Mouse (Mus musculus) kidney, adult 2 months (tissue): ENCODE data around the gene Jazf1. TPM values are rescaled to one million over a fixed set of nuclear protein-coding genes. Genes with fewer than 3 reads are reported as not detected.
A peak's percentile ranks its signal among the peaks of the same experiment; 100 is the strongest.

Experiments
- DNase-seq: peaks from one replicate; pipeline ENCODE4 v3.0.0; 2021
- H3K27ac ChIP-seq: fragments of 200-500 bp; 2 replicates; pipeline ENCODE4 v1.5.1; 2012; ENCODE audit warnings: low read depth, low read length, control low read depth, inconsistent platforms; ENCODE audit not compliant: insufficient read depth
- H3K27me3 ChIP-seq: fragments of 200-500 bp; replicated peaks from 2 replicates; pipeline ENCODE4 v1.6.1; 2012; ENCODE audit warnings: mild to moderate bottlenecking, moderate library complexity, low read length, inconsistent platforms; ENCODE audit not compliant: control insufficient read depth, insufficient read depth
- H3K36me3 ChIP-seq: fragments of 200-500 bp; 2 replicates; pipeline ENCODE4 v1.6.1; 2012; ENCODE audit warnings: mild to moderate bottlenecking, moderate library complexity, low read length, inconsistent platforms; ENCODE audit not compliant: control insufficient read depth, insufficient read depth
- H3K4me1 ChIP-seq: fragments of 200-500 bp; 2 replicates; pipeline ENCODE4 v1.6.1; 2011; ENCODE audit warnings: low read length; ENCODE audit not compliant: control insufficient read depth, insufficient read depth
- H3K4me3 ChIP-seq: fragments of 200-500 bp; 2 replicates; pipeline ENCODE4 v1.5.1; 2011; ENCODE audit warnings: mild to moderate bottlenecking, low read depth, low read length, control low read depth; ENCODE audit not compliant: insufficient read depth
- CTCF ChIP-seq: fragments of 200-500 bp; conservative IDR thresholded peaks from 2 replicates; pipeline ENCODE4 v1.5.1; 2011; ENCODE audit warnings: low read depth, mild to moderate bottlenecking, control low read depth, low read length, moderate library complexity, mixed read lengths; ENCODE audit not compliant: insufficient read depth, insufficient read length
- POLR2A ChIP-seq: fragments of 200-500 bp; IDR thresholded peaks from one replicate; pipeline ENCODE4 v1.6.1; 2011; ENCODE audit warnings: low read depth, low read length, control low read depth
- WGBS: fragments of 180-500 bp; shearing (Covaris S2); methylation state at CpG from one replicate; pipeline ENCODE4 v1.1.7; 2018; 5-methylcytosine and 5-hydroxymethylcytosine counted together
- polyA plus RNA-seq: library from polyadenylated mRNA; depleted of rRNA; stranded (reverse); fragments of >200 nt; gene quantifications from 2 replicates; pipeline ENCODE4 v1.2.3, GENCODE M21; 2012

The Jazf1 gene
- polyA plus RNA-seq, 1 experiment, result 0.84 TPM

DNA sequence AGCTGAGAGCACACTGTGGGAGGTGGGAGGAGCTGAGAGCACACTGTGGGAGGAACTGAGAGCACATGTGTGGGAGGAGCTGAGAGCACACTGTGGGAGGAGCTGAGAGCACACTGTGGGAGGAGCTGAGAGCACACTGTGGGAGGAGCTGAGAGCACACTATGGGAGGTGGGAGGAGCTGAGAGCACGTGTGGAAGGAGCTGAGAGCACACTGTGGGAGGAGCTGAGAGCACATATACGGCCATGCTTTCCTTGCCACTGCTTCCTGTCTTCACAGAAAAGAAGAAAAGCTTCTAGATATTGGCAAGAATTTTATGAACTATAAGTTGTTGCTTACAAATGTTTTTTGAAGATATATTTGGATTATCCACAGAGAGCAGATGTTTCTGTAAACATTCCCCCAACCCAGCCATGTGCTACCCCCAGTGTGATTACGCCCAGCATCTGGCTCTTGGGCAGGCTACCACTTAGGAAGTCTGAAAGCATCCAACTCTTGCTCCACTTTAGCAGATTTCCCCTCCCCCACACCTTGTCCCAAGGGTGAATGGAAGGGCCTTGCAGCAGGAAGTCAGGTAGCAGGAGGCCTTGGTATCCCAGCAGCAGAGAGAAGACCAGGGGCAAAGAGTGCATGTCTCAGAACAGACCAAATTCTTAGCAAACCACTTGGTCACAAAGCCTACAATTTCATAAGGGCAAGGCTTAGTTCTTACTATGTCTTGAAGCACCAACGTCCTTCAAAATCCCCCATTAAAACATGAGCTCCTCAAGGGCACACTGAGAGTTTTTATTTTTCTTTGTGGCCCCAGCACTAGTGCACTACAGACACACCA is 105.6 kb downstream of the Jazf1 start:
- 63% methylated on average over 4 of the region's 4 CpGs for WGBS
- Histone ChIP-seq H3K27ac (no peak overlapping the region), H3K4me3 (no peak overlapping the region), H3K27me3 (no peaks in the 10 kb centered on the region), H3K4me1 (0 out of 2 replicates have a peak, but pooled peaks cover 3% of the 10 kb centered on the region), H3K36me3 (no peaks in the 10 kb centered on the region)
- no peak for DNase-seq
- TF ChIP-seq CTCF (no peak), POLR2A (no peak)

DNA sequence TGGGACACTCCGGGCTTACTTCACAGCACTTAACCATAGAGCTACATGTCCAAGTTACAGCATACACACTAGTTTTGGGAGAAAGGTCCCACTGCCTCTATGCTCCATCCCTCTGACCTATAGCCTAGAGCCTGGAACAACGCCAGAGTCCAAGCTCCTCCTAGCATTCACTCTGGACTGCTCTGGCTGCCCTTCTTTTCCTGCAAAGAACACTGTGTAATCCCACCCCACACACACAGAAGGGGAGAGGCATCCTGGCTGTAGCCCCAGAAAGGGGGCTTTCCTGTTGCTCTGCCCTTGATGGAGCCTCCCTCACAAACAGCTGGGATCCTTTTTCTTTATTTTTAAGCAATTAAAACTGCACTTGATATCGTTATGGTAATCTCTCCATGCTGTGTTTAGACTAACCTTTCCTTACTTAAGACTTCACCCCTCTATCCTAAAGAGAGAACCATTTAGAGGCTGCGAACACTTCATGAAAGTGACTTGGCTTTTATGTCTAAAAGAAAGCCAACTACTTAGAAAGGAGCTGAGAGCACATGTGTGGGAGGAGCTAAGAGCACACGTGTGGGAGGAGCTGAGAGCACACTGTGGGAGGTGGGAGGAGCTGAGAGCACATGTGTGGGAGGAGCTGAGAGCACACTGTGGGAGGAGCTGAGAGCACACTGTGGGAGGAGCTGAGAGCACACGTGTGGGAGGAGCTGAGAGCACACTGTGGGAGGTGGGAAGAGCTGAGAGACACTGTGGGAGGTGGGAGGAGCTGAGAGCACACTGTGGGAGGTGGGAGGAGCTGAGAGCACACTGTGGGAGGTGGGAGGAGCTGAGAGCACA is 106.6 kb downstream of the Jazf1 start:
- Histone ChIP-seq H3K4me1 (0 out of 2 replicates have a peak, but pooled peaks cover 3% of the 10 kb centered on the region), H3K27me3 (no peaks in the 10 kb centered on the region), H3K36me3 (no peaks in the 10 kb centered on the region), H3K27ac (no peak overlapping the region), H3K4me3 (no peak overlapping the region)
- 56% methylated on average over 6 of the region's 6 CpGs for WGBS
- no peak for TF ChIP-seq POLR2A
- TF ChIP-seq CTCF, result no peak
- DNase-seq, result peak; percentile 18

DNA sequence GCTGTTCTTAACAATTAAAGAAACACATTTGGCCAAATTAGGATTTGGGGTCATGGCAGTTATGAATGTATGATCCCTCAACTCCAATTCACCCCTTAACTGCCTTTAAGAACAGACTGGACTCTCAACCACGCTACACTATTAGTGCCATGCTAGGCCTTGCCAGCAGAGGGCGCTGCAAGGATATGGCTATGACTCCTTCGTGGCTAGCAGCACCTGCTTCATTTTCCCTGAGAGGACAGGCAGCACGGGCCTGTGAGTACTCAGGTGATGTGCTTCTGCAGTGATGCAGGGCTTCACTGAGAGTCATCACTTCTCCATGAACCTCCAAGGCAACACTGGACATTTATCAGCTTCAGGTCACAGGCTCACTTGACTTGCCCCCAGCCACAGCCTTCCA is 110.7 kb downstream of the Jazf1 start:
- H3K27me3 ChIP-seq, result no peaks in the 10 kb centered on the region
- 17% methylated on average over 4 of the region's 4 CpGs for WGBS
- peak; percentile 70 for DNase-seq

DNA sequence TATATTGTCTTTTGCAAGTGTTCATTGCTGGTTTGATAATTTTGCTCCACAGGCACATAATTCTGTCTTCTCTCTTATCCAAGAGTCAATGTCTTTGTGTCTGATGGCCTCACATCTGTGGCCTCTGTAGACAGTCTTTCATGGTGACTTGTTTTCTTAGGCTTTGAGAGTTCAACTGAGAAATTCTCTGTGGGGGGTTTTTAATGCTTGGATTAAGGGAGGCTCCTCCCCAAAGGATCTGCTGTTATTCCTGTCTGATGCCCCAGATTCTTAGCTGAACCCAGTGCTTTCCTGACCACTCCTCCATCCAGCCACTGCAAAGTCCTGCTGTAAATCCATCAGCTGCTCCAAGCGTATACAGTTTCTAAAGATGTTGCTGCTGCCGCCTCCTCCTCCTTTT is 112.3 kb downstream of the Jazf1 start:
- H3K4me1 ChIP-seq, result no peaks in the 10 kb centered on the region
- no peak for DNase-seq
- no peaks in the 10 kb centered on the region for H3K36me3 ChIP-seq
- H3K27ac ChIP-seq, result no peak overlapping the region
- WGBS, result 87% methylated on average over 2 of the region's 2 CpGs
- H3K27me3 ChIP-seq, result no peaks in the 10 kb centered on the region
- TF ChIP-seq POLR2A, result no peak
- no peak for TF ChIP-seq CTCF
- H3K4me3 ChIP-seq, result no peak overlapping the region

More for the DNA sequence above, 110.7 kb downstream of the Jazf1 start:
- no peak overlapping the region for H3K27ac ChIP-seq
- H3K4me3 ChIP-seq, result no peak overlapping the region
- TF ChIP-seq POLR2A (no peak), CTCF (peak; percentile 94)
- no peaks in the 10 kb centered on the region for H3K36me3 ChIP-seq
- no peaks in the 10 kb centered on the region for H3K4me1 ChIP-seq

DNA sequence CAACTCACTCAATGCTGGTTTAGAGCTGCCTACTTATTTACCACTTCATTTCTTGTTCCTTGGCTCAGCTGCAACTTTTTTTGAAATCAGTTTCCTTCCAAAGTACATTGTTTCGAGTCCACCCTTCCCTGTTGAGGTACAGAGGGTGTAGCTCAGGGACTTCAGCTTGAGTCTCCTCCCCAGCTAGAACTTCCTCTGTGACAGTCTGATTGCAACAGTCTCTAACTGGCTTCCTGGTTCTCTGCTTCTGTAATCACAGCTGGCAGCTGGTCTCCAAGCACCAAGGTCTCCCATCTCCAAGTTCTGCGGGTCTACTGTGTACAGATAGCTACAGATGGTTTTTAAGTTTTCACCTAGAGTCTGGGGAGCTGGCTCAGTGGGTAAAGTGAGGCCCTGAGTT is 113.1 kb downstream of the Jazf1 start:
- Histone ChIP-seq H3K36me3 (no peaks in the 10 kb centered on the region), H3K4me1 (no peaks in the 10 kb centered on the region), H3K4me3 (no peak overlapping the region), H3K27me3 (no peaks in the 10 kb centered on the region), H3K27ac (no peak overlapping the region)
- DNase-seq, result no peak
- TF ChIP-seq POLR2A, result no peak
- no peak for TF ChIP-seq CTCF
- 73% methylated on average over 2 of the region's 2 CpGs for WGBS

DNA sequence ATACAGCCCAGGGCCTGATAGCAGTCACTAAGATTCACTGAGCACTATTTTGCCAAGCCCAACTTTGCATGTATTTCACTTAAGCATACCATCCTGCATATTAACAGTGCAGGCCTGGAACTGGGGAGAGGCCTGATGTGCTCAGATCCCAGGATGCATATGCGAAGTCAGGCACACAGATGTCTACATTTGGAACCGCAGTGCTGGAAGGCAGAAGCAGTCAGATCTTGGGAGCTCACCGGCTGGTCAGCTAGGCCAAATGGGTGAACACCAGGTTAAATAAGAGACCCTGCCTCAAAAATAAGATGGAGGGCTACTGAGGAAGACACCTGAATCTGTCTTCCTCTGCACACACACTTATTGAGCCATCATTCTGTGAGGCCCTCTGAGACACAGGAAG is 113.6 kb downstream of the Jazf1 start:
- 97% methylated on average over 3 of the region's 3 CpGs for WGBS
- Histone ChIP-seq H3K36me3 (no peaks in the 10 kb centered on the region), H3K4me1 (no peaks in the 10 kb centered on the region), H3K27me3 (no peaks in the 10 kb centered on the region), H3K27ac (no peak overlapping the region), H3K4me3 (no peak overlapping the region)
- TF ChIP-seq POLR2A, result no peak
- TF ChIP-seq CTCF, result no peak
- DNase-seq, result no peak

DNA sequence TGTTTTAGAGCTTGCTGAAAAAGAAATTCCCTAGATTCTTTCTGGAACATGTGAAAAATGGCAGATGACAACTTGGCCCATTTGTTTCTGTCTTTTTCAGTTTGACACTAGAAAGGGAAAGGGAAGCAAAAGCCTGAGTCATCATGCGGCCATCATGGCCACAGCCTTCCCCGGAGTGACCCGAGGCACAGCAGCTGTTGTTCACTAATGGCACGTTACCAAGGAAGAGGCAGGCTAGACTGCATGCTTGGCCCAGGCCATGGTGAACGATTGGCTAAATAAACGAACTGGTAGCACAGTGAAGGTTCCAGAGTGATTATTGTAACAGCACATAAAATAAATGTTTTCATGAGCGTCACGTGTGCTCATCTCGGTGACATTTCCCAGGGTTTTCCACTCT is 114.0 kb downstream of the Jazf1 start:
- no peaks in the 10 kb centered on the region for H3K36me3 ChIP-seq
- TF ChIP-seq CTCF (no peak), POLR2A (no peak)
- no peak overlapping the region for H3K27ac ChIP-seq
- WGBS, result 74% methylated on average over 9 of the region's 9 CpGs
- no peaks in the 10 kb centered on the region for H3K4me1 ChIP-seq
- H3K4me3 ChIP-seq, result no peak overlapping the region
- no peaks in the 10 kb centered on the region for H3K27me3 ChIP-seq
- peak; percentile 37 for DNase-seq
